Mouse (Mus musculus) G1E (cell line): Measurements from ENCODE around the gene Rptor. TPM values are rescaled to one million over a fixed set of nuclear protein-coding genes. Genes with fewer than 3 reads are reported as not detected.
"Not testable (repeated sequence)": the region's sequence is repeated elsewhere in the genome, so short reads cannot be mapped to it uniquely, and the experiment has no call there.

Experiments used
- ATAC-seq: 2 replicates; pipeline ENCODE4 v1.8.0; 2016; ENCODE audit warnings: mild to moderate bottlenecking; ENCODE audit not compliant: insufficient number of reproducible peaks, poor library complexity, low FRiP score, severe bottlenecking; ENCODE audit errors: extremely low read depth
- DNase-seq: peaks from one replicate; pipeline ENCODE4 v3.0.0; 2012; ENCODE audit warnings: low spot score
- H3K27me3 ChIP-seq: 2 replicates; pipeline ENCODE4 v1.6.1; 2012; ENCODE audit warnings: mild to moderate bottlenecking, low read length, inconsistent platforms; ENCODE audit not compliant: insufficient read depth
- H3K36me3 ChIP-seq: replicated peaks from 2 replicates; pipeline ENCODE3; 2012; ENCODE audit warnings: mild to moderate bottlenecking, inconsistent platforms
- H3K4me1 ChIP-seq: 2 replicates; pipeline ENCODE4 v1.6.1; 2012; ENCODE audit warnings: low read depth, low read length, inconsistent platforms, mixed read lengths; ENCODE audit not compliant: insufficient read depth
- H3K4me3 ChIP-seq: 2 replicates; pipeline ENCODE4 v1.5.1; 2012; ENCODE audit warnings: low read depth, mild to moderate bottlenecking, inconsistent platforms, low read length, moderate library complexity, mixed read lengths
- H3K9me3 ChIP-seq: replicated peaks from 2 replicates; pipeline ENCODE4 v1.6.1; 2012; ENCODE audit warnings: inconsistent platforms
- CTCF ChIP-seq: IDR thresholded peaks from 2 replicates; pipeline ENCODE4 v1.5.1; 2012; ENCODE audit warnings: low read depth, low read length, inconsistent platforms, mixed read lengths
- GATA1 ChIP-seq: IDR thresholded peaks from 2 replicates; pipeline ENCODE4 v1.6.1; 2012; ENCODE audit warnings: borderline replicate concordance, low read length, inconsistent platforms, mixed read lengths
- GATA2 ChIP-seq: IDR thresholded peaks from 2 replicates; pipeline ENCODE4 v1.6.1; 2012; ENCODE audit warnings: low read depth, low read length, inconsistent platforms, borderline replicate concordance
- POLR2AphosphoS5 ChIP-seq: IDR thresholded peaks from 2 replicates; pipeline ENCODE4 v1.6.1; 2012; ENCODE audit warnings: low read depth, low read length, inconsistent platforms; ENCODE audit not compliant: insufficient replicate concordance
- TAL1 ChIP-seq: conservative IDR thresholded peaks from 2 replicates; pipeline ENCODE4 v1.6.1; 2012; ENCODE audit warnings: low read depth, low read length, inconsistent platforms, mixed read lengths
- polyA plus RNA-seq: library from polyadenylated mRNA; stranded (reverse); fragments of >175 nt; gene quantifications from 2 replicates; pipeline ENCODE4 v1.2.3, GENCODE M21; 2012
- total RNA-seq, 2 experiments: library from RNA; stranded (forward) in 1 of 2; stranded (reverse) in 1 of 2; fragments of 200-1000 nt in 1 of 2; fragments of >200 nt in 1 of 2; fragmentation: Nextera tagmentation in 1 of 2; gene quantifications; 2 replicates each; pipeline ENCODE4 v1.2.3; 2014 to 2017

The Rptor gene
- total and polyA plus RNA-seq, 3 experiments = 17.9 to 51.9 (median 46.5) TPM

DNA sequence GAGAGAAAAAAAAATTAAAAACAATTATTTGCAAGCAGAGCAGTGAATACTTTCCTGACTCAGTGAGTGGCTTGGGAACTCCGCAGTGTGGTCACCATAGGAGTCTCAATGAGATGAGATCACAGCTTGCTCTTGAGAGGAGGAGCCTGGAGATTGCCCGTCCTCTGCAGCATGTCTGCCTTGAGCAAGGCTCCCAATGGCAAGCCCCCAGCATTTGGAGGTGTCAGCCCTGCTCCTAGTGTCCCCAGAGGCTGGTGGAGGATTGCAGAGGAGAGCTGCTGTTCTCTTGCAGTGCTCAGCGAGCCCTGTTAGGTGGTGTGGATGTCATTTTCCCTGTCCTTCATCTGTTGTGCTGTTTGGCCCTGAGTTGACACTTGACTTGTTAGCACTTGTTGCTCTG is 56.6 kb downstream of the Rptor start:
- DNase-seq = no peak
- Histone ChIP-seq H3K36me3 (peaks cover 50% of the 10 kb centered on the region), H3K4me1 (peaks cover 88% of the 10 kb centered on the region)

DNA sequence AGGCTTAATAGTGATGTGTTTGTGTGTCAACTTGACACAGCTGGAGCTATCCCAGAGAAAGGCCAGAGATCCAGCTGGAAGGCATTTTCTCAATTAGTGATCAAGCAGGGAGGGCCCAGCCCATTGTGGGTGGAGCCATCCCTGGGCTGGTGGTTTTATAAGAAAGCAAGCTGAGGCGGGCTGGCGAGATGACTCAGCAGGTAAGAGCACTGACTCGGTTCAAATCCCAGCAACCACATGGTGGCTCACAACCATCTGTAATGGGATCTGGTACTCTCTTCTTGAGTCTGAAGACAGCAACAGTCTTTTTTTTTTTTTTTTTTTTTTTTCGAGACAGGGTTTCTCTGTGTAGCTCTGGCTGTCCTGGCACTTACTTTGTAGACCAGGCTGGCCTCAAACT is 58.8 kb downstream of the Rptor start:
- peak; percentile 41 for ATAC-seq
- peaks cover 84% of the 10 kb centered on the region for H3K4me1 ChIP-seq
- peaks cover 45% of the 10 kb centered on the region for H3K36me3 ChIP-seq
- peak; percentile 33 for DNase-seq
- H3K27me3 ChIP-seq, H3K4me3 ChIP-seq, H3K9me3 ChIP-seq: not testable (repeated sequence)

More for the DNA sequence above, 56.6 kb downstream of the Rptor start:
- Histone ChIP-seq H3K27me3 (no peaks in the 10 kb centered on the region), H3K4me3 (peak overlapping the region; percentile 13; the same call in 1 of the 2 replicates), H3K9me3 (no peaks in the 10 kb centered on the region)
- ATAC-seq = no peak
- TF ChIP-seq GATA1 (no peak), TAL1 (no peak), CTCF (no peak), GATA2 (no peak), POLR2AphosphoS5 (no peak)

DNA sequence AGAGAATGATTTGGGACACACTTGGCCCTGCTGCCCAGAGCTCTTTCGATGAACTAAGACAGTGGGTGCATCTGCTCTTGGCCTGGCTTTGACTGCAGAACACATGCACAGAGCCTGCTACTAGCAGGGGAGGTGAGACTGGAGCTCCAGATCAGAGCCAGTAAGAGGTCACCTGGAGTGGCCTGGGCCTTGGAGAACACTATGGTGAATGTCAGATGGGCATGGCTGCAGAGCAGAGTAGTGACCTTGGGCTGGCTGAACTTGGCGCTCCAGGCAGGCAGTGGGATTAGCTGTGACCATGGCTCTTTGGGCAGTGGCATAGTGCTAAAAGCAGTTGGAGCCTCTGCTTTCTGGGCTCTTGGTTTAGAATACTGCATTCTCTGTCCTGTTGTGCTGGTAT is 61.2 kb downstream of the Rptor start:
- H3K4me3 ChIP-seq = no peak overlapping the region
- DNase-seq = no peak

GRCm38 (mm10) chr11:119664678-119665307 is 62.1 kb downstream of the Rptor start:
- peaks cover 59% of the 10 kb centered on the region for H3K36me3 ChIP-seq
- no peak for DNase-seq
- no peaks in the 10 kb centered on the region for H3K27me3 ChIP-seq
- H3K4me1 ChIP-seq = peaks cover 73% of the 10 kb centered on the region
- ATAC-seq = no peak
- no peaks in the 10 kb centered on the region for H3K9me3 ChIP-seq
- TF ChIP-seq GATA2 = no peak
- no peak for TF ChIP-seq TAL1
- TF ChIP-seq GATA1 = no peak
- no peak for TF ChIP-seq CTCF
- TF ChIP-seq POLR2AphosphoS5 = no peak
- no peak overlapping the region for H3K4me3 ChIP-seq

More for the DNA sequence above, 61.2 kb downstream of the Rptor start:
- Histone ChIP-seq H3K9me3 (no peaks in the 10 kb centered on the region), H3K36me3 (peaks cover 58% of the 10 kb centered on the region), H3K4me1 (peaks cover 73% of the 10 kb centered on the region), H3K27me3 (no peaks in the 10 kb centered on the region)
- ATAC-seq = no peak
- no peak for TF ChIP-seq CTCF
- TF ChIP-seq TAL1 = no peak
- TF ChIP-seq GATA1 = no peak

DNA sequence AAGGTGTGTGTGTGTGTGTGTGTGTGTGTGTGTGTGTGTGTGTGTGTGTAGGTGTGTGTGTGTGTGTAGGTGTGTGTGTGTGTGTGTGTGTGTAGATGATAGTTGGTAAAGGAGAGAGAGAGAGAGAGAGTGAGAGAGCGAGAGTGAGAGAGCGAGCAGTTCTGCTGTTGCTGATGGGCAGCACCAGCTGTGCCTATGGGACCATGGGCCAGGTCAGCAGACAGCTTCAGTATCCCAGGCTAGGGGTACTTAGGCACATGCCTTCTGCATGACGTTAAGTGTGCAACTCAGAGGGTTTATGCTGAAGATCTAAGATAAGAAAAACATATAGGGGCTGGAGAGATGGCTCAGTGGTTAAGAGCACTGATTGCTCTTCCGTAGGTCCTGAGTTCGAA is 62.6 kb downstream of the Rptor start:
- DNase-seq = no peak
- no peak for TF ChIP-seq POLR2AphosphoS5
- TF ChIP-seq GATA1 = no peak
- TF ChIP-seq GATA2 = no peak
- no peak for TF ChIP-seq CTCF
- TF ChIP-seq TAL1 = no peak
- no peaks in the 10 kb centered on the region for H3K27me3 ChIP-seq
- H3K4me3 ChIP-seq = no peak overlapping the region
- H3K9me3 ChIP-seq = no peaks in the 10 kb centered on the region
- H3K4me1 ChIP-seq = peaks cover 73% of the 10 kb centered on the region
- peaks cover 60% of the 10 kb centered on the region for H3K36me3 ChIP-seq
- ATAC-seq = no peak

- no peaks in the 10 kb centered on the region for H3K9me3 ChIP-seq
- ATAC-seq = no peak
- TF ChIP-seq TAL1 = no peak
- no peak for TF ChIP-seq POLR2AphosphoS5
- no peak for TF ChIP-seq GATA2
- no peak for TF ChIP-seq CTCF
- TF ChIP-seq GATA1 = no peak
- no peak for DNase-seq
- no peaks in the 10 kb centered on the region for H3K27me3 ChIP-seq
- H3K4me1 ChIP-seq = peaks cover 78% of the 10 kb centered on the region
- no peak overlapping the region for H3K4me3 ChIP-seq
- H3K36me3 ChIP-seq = peaks cover 58% of the 10 kb centered on the region
These were observed 63.9 kb downstream of the Rptor start for GRCm38 (mm10) chr11:119666567-119667108.
